Mouse (Mus musculus) T-cell, adult 2 months (primary cell): ENCODE results near the gene Tiam1.

Source experiments
- DNase-seq: peaks from one replicate; pipeline ENCODE4 v3.0.0; 2022; ENCODE audit warnings: low spot score

The Tiam1 gene

DNA sequence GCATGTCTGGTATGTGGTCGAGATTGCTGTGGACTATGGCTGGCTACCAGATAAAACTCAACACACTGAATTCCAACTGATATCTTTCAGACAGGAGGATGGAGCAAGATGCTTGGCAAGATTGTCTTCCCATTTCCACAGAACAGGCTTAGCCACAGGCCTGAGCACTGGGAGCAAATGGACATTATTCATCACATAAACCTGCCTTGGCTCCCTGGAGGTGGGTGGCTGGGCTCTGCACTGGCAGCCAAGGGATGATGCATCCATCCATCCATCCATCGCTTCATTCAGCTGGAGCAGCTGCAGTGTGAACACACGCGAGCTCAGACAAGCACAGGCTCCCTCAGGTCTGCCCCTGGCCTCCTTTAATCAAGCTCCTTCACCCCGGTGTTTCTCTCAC lies 190.7 kb downstream of the Tiam1 start:
- DNase-seq = no peak

GRCm38 (mm10) chr16:89950754-89951153 lies 192.8 kb downstream of the Tiam1 start:
- DNase-seq = no peak

DNA sequence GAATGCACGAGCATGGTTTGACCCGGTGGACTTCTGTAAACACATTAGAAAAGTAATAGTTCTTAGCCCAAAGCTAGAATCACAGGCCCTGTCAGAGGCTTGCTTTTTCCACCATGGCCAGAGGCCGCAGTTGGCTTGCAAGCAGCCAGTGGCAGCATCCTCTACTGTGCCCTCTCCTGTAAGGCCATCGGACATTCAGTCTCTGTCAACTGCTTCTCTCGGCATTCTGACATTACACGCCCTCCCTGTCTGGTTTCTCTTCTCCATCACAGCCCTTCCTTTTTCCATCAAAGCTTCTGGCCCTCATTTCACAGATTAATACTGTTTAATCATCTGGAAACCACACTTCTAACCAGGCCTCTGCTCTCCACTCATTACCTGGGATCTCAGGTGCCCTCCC lies 193.3 kb downstream of the Tiam1 start:
- DNase-seq = no peak

GRCm38 (mm10) chr16:89948040-89948439 lies 195.5 kb downstream of the Tiam1 start:
- no peak for DNase-seq

DNA sequence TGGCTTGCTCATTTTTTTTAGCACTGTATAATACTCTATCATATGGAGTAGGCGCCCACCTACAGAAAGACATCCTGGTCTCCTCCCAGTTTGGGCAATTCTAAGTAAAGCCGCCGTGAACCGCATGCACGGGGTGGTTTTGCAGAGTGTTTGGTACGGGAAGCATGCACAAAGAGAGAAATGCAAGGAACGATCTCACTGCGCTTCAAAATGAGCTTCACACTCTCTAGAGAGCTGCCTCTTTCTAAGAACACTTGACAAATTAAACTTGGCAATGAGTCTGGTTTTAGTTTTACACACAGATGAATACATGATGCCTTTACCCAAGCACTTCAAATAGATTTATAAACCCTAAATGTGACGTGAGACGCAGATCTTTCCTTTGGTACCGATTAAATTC lies 196.8 kb downstream of the Tiam1 start:
- DNase-seq = no peak

GRCm38 (mm10) chr16:89944604-89945283 lies 198.8 kb downstream of the Tiam1 start:
- no peak for DNase-seq

DNA sequence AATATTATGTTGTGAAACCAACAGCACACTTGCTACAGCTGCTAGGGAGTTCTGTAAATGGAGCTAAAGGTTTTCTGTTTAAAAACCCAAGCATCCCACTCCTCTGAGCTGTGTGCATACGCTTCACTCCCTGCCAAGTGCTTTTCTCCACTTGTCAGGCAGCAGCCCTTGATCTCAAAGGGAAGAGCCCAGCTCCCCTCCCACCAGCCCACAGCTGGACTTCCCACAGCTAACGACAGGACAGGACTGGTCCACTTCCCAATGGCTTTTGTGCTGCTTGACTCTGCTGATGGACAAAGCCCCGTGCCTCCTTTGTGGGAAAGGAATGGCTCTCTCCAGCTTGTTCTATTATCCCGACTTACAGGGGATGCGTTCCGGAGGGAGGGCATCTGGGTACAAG lies 199.5 kb downstream of the Tiam1 start:
- DNase-seq = no peak

DNA sequence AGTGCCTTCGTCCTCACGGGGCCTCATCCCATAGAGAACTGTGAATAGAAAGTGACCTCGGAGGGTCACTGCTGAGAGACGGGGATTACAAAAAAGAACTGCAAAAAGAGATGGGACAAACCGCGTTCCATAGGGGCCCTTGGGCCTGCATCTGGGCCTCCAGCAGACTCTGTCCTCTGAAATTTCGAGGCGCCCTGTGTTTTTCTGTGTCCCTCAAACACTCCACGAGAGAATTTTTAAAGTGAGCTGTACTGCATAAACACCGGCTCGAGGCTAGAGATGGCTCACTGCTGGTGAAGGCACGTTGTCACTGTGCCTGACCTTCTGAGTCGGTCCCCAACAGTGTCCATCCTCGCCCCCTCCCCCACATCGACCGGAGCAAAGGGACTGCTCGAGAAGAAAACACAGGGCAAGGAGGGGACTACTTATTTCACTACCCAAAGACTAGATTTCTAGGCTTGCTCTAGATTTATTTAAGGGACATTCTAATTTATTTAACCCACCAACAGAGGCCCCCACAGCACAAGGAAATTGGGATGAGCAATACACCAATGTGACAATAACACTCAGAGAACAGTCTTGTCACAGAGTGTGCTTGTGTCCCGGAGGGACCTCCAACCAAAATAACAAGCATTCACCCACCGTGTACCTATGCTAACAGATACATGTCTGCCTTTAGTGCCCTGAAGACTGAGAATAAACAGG lies 200.2 kb downstream of the Tiam1 start:
- no peak for DNase-seq

GRCm38 (mm10) chr16:89940696-89941095 lies 202.9 kb downstream of the Tiam1 start:
- DNase-seq = no peak

GRCm38 (mm10) chr16:89938277-89938676 lies 205.3 kb downstream of the Tiam1 start:
- peak; percentile 81 for DNase-seq

GRCm38 (mm10) chr16:89936571-89936970 lies 207.0 kb downstream of the Tiam1 start:
- no peak for DNase-seq

DNA sequence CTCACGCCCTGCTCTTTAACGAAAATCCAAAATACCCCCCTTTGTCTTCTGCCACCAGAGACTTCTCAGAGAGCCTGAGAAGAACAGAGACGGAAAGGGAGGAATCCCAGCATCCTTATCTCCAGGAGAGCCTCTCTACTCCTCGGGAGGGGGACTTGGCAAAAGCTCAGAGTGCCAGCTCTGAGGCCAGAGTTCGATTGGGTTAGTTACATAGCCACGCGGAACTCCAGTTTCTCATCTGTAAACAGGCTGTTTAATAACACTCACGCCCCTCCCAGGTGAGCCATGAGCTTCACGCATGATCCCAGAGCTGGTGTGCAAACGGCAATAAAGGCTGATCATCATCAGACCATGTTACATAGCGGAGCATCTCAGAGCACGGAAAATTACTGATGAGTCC lies 208.2 kb downstream of the Tiam1 start:
- no peak for DNase-seq

- DNase-seq = no peak
Observed at GRCm38 (mm10) chr16:89934616-89935015, 209.0 kb downstream of the Tiam1 start.

GRCm38 (mm10) chr16:89933976-89934375 lies 209.6 kb downstream of the Tiam1 start:
- DNase-seq = no peak

DNA sequence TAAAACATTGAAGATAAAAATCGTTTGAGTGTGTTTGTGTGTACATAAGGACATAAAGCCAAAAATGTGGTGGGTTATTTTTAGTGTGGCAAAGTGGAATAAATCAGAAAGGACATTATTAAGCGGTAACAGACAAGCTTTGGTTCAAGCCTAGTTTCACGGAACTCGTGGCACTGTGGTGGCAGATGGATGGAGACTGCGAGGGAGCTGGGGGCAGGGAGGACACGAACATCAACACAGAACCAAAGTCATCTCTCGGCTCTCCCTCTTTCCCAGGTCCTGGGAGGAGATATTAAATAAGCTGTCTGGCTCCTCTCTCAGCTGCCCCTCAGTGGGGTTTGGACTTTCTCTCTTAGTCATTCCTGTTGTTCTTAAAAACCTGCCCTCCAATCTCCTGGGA lies 215.0 kb downstream of the Tiam1 start:
- DNase-seq = no peak

GRCm38 (mm10) chr16:89924249-89924890 lies 219.2 kb downstream of the Tiam1 start:
- no peak for DNase-seq

GRCm38 (mm10) chr16:89923311-89923710 lies 220.3 kb downstream of the Tiam1 start:
- DNase-seq = no peak

GRCm38 (mm10) chr16:89922458-89922857 lies 221.1 kb downstream of the Tiam1 start:
- DNase-seq = no peak

- no peak for DNase-seq
Observed at GRCm38 (mm10) chr16:89921370-89921769, 222.2 kb downstream of the Tiam1 start.

DNA sequence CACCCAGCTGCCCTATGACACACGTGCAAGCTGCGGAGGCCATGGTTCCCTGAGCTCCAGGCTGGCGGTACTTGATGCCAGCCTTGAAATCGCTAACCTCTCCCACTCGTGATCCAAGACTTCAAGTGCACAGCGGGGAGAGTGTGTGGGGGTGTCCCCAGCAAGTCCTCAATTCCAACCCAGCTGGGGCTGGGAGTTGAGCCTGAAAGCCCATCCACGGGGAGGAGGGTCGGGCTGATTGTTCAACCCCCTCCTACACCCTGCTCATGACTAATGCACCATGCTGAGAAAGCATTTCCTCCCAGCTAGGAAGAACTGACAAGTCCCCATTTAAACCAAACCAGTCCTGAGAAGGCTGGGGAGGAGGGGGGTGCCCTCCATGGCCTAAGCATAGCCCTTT lies 223.2 kb downstream of the Tiam1 start:
- DNase-seq = no peak

DNA sequence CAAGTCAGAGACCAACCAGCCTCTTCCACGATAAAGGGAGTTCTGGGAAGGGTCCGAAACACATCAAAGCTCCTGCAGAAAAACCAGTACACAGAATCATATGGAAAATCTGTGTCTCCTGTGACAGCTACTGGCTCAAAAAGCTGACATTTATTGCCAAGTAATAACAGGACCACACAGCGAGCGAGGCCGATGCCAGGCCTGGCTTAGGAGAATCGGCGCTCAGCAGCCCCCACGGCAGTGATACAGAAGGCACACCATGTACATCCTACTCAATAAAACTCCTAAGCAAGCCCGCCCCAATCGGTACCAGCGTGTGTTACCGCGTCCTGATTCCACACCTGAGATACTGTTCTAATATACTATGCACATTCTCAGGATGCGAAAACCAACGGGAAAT lies 226.2 kb downstream of the Tiam1 start:
- no peak for DNase-seq

DNA sequence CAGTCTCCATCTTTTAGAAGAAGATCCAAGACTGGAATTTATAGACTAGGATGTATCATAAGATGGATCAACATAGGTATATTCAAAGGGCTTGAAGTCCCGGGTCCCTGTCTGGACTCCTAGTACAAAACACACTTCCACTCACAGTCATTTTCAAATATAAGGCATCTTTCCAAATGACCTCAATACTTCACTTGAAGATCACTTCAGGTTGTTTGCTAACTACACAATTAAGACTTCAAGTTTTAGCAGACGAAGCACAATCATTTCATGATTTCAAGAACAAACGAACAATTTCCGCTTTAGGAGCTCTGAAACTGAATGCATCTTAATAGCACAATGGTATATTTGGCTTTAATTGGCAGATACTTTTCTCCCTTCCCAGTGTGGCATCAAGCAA lies 228.6 kb downstream of the Tiam1 start:
- DNase-seq = no peak

GRCm38 (mm10) chr16:89912686-89913375 lies 230.7 kb downstream of the Tiam1 start:
- no peak for DNase-seq
